Mouse (Mus musculus) embryonic fibroblast, embryonic 13.5 days (primary cell): ENCODE measurements around the gene Adamts18. TPM values are rescaled to one million over a fixed set of nuclear protein-coding genes. Genes with fewer than 3 reads are reported as not detected.

Source experiments
- H3K27ac ChIP-seq: 2 replicates; pipeline ENCODE4 v1.5.1; 2012; ENCODE audit warnings: low read length, control low read depth, inconsistent platforms; ENCODE audit not compliant: insufficient read depth
- H3K4me1 ChIP-seq: 2 replicates; pipeline ENCODE4 v1.6.1; 2011; ENCODE audit warnings: low read length; ENCODE audit not compliant: control insufficient read depth, insufficient read depth
- H3K4me3 ChIP-seq: 2 replicates; pipeline ENCODE4 v1.5.1; 2011; ENCODE audit warnings: mild to moderate bottlenecking, control low read depth, low read length; ENCODE audit not compliant: insufficient read depth
- CTCF ChIP-seq: IDR thresholded peaks from 2 replicates; pipeline ENCODE4 v1.5.1; 2011; ENCODE audit warnings: mild to moderate bottlenecking, control low read depth, low read length, moderate library complexity, borderline replicate concordance; ENCODE audit not compliant: insufficient read depth
- POLR2A ChIP-seq: IDR thresholded peaks from 2 replicates; pipeline ENCODE4 v1.6.1; 2011; ENCODE audit warnings: low read depth, mild to moderate bottlenecking, control low read depth, low read length, moderate library complexity
- polyA plus RNA-seq: library from polyadenylated mRNA; stranded (reverse); fragments of >200 nt; gene quantifications from 2 replicates; pipeline ENCODE4 v1.2.4, GENCODE M21; 2011; ENCODE audit warnings: low read depth; ENCODE audit not compliant: missing spikeins, insufficient read length

Adamts18 gene
- polyA plus RNA-seq, 1 experiment: 0.30 TPM

- no peak for TF ChIP-seq POLR2A
- Histone ChIP-seq H3K4me3 (no peak overlapping the region), H3K4me1 (no peaks in the 10 kb centered on the region), H3K27ac (no peak overlapping the region)
These were observed 84.8 kb downstream of the Adamts18 start for GRCm38 (mm10) chr8:113763592-113764355.

- TF ChIP-seq CTCF: no peak
- no peak for TF ChIP-seq POLR2A
- Histone ChIP-seq H3K4me1 (no peaks in the 10 kb centered on the region), H3K4me3 (no peak overlapping the region), H3K27ac (no peak overlapping the region)
These were observed 86.4 kb downstream of the Adamts18 start for GRCm38 (mm10) chr8:113762101-113762500.

GRCm38 (mm10) chr8:113755866-113756265, 92.7 kb downstream of the Adamts18 start:
- TF ChIP-seq POLR2A (no peak), CTCF (no peak)
- Histone ChIP-seq H3K4me3 (no peak overlapping the region), H3K27ac (no peak overlapping the region), H3K4me1 (no peaks in the 10 kb centered on the region)

GRCm38 (mm10) chr8:113753153-113753552, 95.4 kb downstream of the Adamts18 start:
- Histone ChIP-seq H3K4me3 (no peak overlapping the region), H3K27ac (no peak overlapping the region), H3K4me1 (no peaks in the 10 kb centered on the region)
- TF ChIP-seq CTCF (no peak), POLR2A (no peak)

GRCm38 (mm10) chr8:113752349-113752748, 96.2 kb downstream of the Adamts18 start:
- no peak for TF ChIP-seq CTCF
- no peak for TF ChIP-seq POLR2A
- no peak overlapping the region for H3K27ac ChIP-seq
- no peak overlapping the region for H3K4me3 ChIP-seq
- no peaks in the 10 kb centered on the region for H3K4me1 ChIP-seq

GRCm38 (mm10) chr8:113735496-113736060, 113.0 kb downstream of the Adamts18 start:
- Histone ChIP-seq H3K4me1 (no peaks in the 10 kb centered on the region), H3K27ac (no peak overlapping the region), H3K4me3 (no peak overlapping the region)
- TF ChIP-seq CTCF (no peak), POLR2A (no peak)

GRCm38 (mm10) chr8:113725331-113725730, 123.2 kb downstream of the Adamts18 start:
- TF ChIP-seq CTCF: no peak
- TF ChIP-seq POLR2A: no peak
- H3K4me3 ChIP-seq: no peak overlapping the region

GRCm38 (mm10) chr8:113723873-113724538, 124.5 kb downstream of the Adamts18 start:
- H3K4me1 ChIP-seq: peaks cover 10% of the 10 kb centered on the region
- no peak for TF ChIP-seq POLR2A
- TF ChIP-seq CTCF: no peak
- H3K27ac ChIP-seq: no peak overlapping the region
- no peak overlapping the region for H3K4me3 ChIP-seq

More at GRCm38 (mm10) chr8:113725331-113725730, 123.2 kb downstream of the Adamts18 start:
- H3K27ac ChIP-seq: no peak overlapping the region
- peaks cover 10% of the 10 kb centered on the region for H3K4me1 ChIP-seq

- Histone ChIP-seq H3K27ac (no peak overlapping the region), H3K4me1 (peaks cover 10% of the 10 kb centered on the region), H3K4me3 (no peak overlapping the region)
- no peak for TF ChIP-seq POLR2A
- no peak for TF ChIP-seq CTCF
These were observed 127.1 kb downstream of the Adamts18 start for GRCm38 (mm10) chr8:113721459-113721858.

- no peak overlapping the region for H3K4me3 ChIP-seq
- TF ChIP-seq POLR2A (no peak), CTCF (no peak)
- no peak overlapping the region for H3K27ac ChIP-seq
These were observed 143.6 kb downstream of the Adamts18 start for GRCm38 (mm10) chr8:113704968-113705367.

More at GRCm38 (mm10) chr8:113704968-113705367, 143.6 kb downstream of the Adamts18 start:
- no peaks in the 10 kb centered on the region for H3K4me1 ChIP-seq
